Mouse (Mus musculus) forebrain, embryonic 15.5 days (tissue): Measurements from ENCODE around the gene Grap. TPM values are rescaled to one million over a fixed set of nuclear protein-coding genes. Genes with fewer than 3 reads are reported as not detected.

ENCODE experiments used
- ATAC-seq: fragments of 200-750 bp; cut with Nextera tagmentation; replicated peaks from 2 replicates; pipeline ENCODE4 v1.8.0; 2017; ENCODE audit warnings: mild to moderate bottlenecking, moderate TSS enrichment, moderate library complexity
- H3K27ac ChIP-seq: fragments of 300-500 bp; sonication (generic); replicated peaks from 2 replicates; pipeline ENCODE4 v1.5.1; 2015; ENCODE audit warnings: mild to moderate bottlenecking, inconsistent platforms
- H3K27me3 ChIP-seq: fragments of 300-500 bp; sonication (generic); 2 replicates; pipeline ENCODE4 v1.6.1; 2015; ENCODE audit warnings: inconsistent platforms
- H3K36me3 ChIP-seq: fragments of 300-500 bp; sonication (generic); 2 replicates; pipeline ENCODE4 v1.6.1; 2015; ENCODE audit warnings: mild to moderate bottlenecking, inconsistent platforms
- H3K4me1 ChIP-seq: fragments of 300-500 bp; sonication (generic); 2 replicates; pipeline ENCODE4 v1.6.1; 2015; ENCODE audit warnings: inconsistent platforms
- H3K4me2 ChIP-seq: fragments of 300-500 bp; sonication (generic); replicated peaks from 2 replicates; pipeline ENCODE4 v1.6.1; 2015; ENCODE audit warnings: mild to moderate bottlenecking, inconsistent platforms
- H3K4me3 ChIP-seq: fragments of 300-500 bp; sonication (generic); 2 replicates; pipeline ENCODE4 v1.5.1; 2015; ENCODE audit warnings: mild to moderate bottlenecking, inconsistent platforms
- H3K9ac ChIP-seq: fragments of 300-500 bp; sonication (generic); replicated peaks from 2 replicates; pipeline ENCODE4 v1.6.1; 2015; ENCODE audit warnings: mild to moderate bottlenecking, inconsistent platforms
- H3K9me3 ChIP-seq: fragments of 300-500 bp; sonication (generic); 2 replicates; pipeline ENCODE4 v1.6.1; 2016; ENCODE audit warnings: inconsistent platforms
- WGBS: fragments of 180-500 bp; shearing (Covaris S2); methylation state at CpG from one replicate; pipeline ENCODE4 v1.1.7; 2015; ENCODE audit warnings: mixed read lengths; 5-methylcytosine and 5-hydroxymethylcytosine counted together
- polyA plus RNA-seq: library from polyadenylated mRNA; unstranded; fragments of >200 nt; fragmentation: Nextera tagmentation; extraction: Ambion mirVana; gene quantifications from 2 replicates; pipeline ENCODE4 v1.2.1, GENCODE M21; 2015

Grap gene
- 8.0 and 9.1 TPM in 2 replicates for polyA plus RNA-seq

DNA sequence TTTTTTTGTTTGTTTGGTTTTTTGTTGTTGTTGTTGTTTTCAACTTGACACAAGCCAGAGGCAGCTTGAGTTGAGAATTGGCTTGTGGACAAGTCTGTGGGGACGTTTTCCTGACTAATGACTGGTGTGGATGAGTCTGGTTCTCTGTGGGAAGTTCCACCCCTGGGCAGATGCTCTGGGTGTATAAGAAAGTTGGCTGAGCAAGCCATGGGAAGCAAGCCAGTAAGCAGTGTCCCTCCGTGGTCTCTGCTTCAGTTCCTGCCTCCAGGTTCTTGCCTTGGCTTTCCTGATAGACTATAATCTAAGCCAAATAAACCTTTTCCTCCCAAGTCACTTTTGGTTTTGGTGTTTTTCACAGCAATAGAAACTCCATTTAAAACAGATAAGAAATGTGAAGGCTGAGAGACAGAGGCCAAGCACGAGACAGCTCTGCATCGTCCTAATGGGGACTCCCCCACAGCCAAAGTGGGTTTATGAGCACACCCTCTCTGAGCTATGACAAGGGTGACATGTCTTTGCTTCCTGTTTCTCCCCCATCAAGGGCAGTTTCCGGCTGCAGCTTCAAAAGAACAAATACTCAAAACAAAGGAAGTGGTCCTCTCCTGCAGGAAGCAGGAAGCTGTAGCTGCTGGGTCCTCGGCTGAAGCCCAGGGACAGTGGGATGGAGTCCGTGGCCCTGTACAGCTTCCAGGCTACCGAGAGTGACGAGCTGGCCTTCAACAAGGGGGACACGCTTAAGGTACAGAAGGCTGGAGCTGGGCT, at the start of gene Grap:
Grap (plus strand) TSS at position 580 of the 762 bp plus-strand sequence.
- H3K4me3 ChIP-seq, result no peak within 1 kb of the TSS
- 82% methylated on average over 10 of the region's 10 CpGs for WGBS
- H3K4me1 ChIP-seq, result no peaks in the 10 kb centered on the region
- H3K9ac ChIP-seq, result no peak within 1 kb of the TSS
- no peaks in the 10 kb centered on the region for H3K36me3 ChIP-seq
- no peak for ATAC-seq
- no peaks in the 10 kb centered on the region for H3K9me3 ChIP-seq
- no peaks in the 10 kb centered on the region for H3K27me3 ChIP-seq
- no peak within 1 kb of the TSS for H3K27ac ChIP-seq
- no peak within 1 kb of the TSS for H3K4me2 ChIP-seq

DNA sequence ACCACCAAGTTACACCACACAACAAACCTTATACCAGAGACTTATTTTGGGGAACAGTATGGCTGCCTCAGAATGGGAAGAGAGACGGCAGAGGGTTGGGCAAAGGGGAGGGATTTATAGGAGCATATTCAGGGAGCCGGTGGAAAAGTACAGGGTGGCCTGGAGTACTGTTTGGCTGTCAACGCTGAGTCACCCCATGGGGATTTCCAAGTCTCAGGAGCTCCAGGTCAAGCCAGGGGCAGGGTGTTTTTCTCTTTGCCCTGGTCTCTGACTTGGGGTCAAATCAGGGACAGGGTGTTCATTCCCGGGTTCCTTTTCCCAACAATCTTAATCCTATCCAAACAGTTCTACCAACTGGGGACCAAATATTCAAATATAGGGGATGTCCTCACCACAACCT, 45.0 kb upstream of the Grap start:
- Histone ChIP-seq H3K36me3 (no peaks in the 10 kb centered on the region), H3K9me3 (no peaks in the 10 kb centered on the region), H3K4me3 (no peak overlapping the region), H3K4me2 (no peak overlapping the region), H3K4me1 (no peaks in the 10 kb centered on the region), H3K27ac (no peak overlapping the region), H3K9ac (no peak overlapping the region), H3K27me3 (no peaks in the 10 kb centered on the region)
- ATAC-seq, result no peak
- 86% methylated on average over 4 of the region's 4 CpGs for WGBS

DNA sequence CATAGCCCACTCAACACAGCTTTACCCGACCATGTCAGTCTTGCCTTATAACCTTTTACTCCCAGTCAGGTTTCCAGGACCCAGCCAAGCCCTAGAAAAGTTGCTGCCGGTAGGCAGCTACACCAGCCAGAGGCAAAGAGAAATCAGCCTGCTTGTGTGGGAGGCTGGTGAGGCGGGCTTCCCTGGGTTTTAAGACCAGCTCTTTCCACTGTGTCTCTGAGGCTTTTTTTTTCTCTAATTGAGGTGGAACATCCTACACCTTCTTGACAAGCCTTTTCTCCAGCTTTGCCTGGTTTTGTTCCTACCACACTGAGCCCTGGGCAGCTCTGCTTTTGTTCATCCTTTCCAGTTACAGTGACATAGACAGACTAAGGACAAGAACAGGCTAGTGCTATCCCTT, 41.9 kb upstream of the Grap start:
- Histone ChIP-seq H3K36me3 (no peaks in the 10 kb centered on the region), H3K4me3 (no peak overlapping the region), H3K9ac (no peak overlapping the region), H3K27me3 (no peaks in the 10 kb centered on the region), H3K4me1 (no peaks in the 10 kb centered on the region), H3K9me3 (no peaks in the 10 kb centered on the region), H3K27ac (no peak overlapping the region), H3K4me2 (no peak overlapping the region)
- WGBS, result 88% methylated on average over 3 of the region's 3 CpGs
- no peak for ATAC-seq

GRCm38 (mm10) chr11:61612116-61612635, 40.9 kb upstream of the Grap start:
- Histone ChIP-seq H3K9me3 (no peaks in the 10 kb centered on the region), H3K4me1 (no peaks in the 10 kb centered on the region), H3K27ac (no peak overlapping the region), H3K36me3 (no peaks in the 10 kb centered on the region), H3K4me3 (no peak overlapping the region), H3K9ac (no peak overlapping the region), H3K4me2 (no peak overlapping the region), H3K27me3 (no peaks in the 10 kb centered on the region)
- 73% methylated on average over 4 of the region's 4 CpGs for WGBS
- no peak for ATAC-seq

DNA sequence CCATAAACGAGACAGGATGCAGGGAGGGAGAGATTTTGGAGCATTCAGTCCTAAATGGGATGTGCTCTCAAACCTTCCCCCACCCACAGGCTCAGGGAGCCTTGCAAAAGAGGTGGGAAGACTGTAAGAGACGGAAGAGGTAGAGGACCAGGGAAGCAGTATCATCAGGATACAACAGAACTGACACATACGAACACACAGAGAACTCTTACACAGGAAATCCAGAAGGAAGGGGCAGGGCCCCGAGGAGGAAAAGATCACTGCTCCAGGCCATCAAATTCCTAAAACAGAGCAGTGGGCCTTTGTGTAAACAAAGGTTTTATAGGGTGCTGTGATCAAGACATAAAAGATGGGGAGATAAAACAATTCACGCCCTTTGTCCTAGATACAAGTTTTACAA, 38.7 kb upstream of the Grap start:
- H3K27me3 ChIP-seq, result no peaks in the 10 kb centered on the region
- no peaks in the 10 kb centered on the region for H3K36me3 ChIP-seq
- ATAC-seq, result no peak
- no peak overlapping the region for H3K4me2 ChIP-seq
- H3K4me3 ChIP-seq, result no peak overlapping the region
- peaks cover under 1% of the 10 kb centered on the region for H3K4me1 ChIP-seq
- 77% methylated on average over 5 of the region's 5 CpGs for WGBS
- no peak overlapping the region for H3K9ac ChIP-seq
- H3K9me3 ChIP-seq, result no peaks in the 10 kb centered on the region
- H3K27ac ChIP-seq, result no peak overlapping the region

- Histone ChIP-seq H3K4me1 (peaks cover 8% of the 10 kb centered on the region), H3K4me2 (peak overlapping the region; percentile 40), H3K27ac (no peak overlapping the region), H3K27me3 (no peaks in the 10 kb centered on the region), H3K4me3 (peak overlapping the region; percentile 11; the same call in 1 of the 2 replicates), H3K36me3 (no peaks in the 10 kb centered on the region), H3K9me3 (no peaks in the 10 kb centered on the region), H3K9ac (0 out of 2 replicates have a peak overlapping the region, but pooled peaks have one; percentile 22)
- no peak for ATAC-seq
- WGBS, result 15% methylated on average over 18 of the region's 22 CpGs
These were observed 37.2 kb upstream of the Grap start for GRCm38 (mm10) chr11:61615686-61616522.

DNA sequence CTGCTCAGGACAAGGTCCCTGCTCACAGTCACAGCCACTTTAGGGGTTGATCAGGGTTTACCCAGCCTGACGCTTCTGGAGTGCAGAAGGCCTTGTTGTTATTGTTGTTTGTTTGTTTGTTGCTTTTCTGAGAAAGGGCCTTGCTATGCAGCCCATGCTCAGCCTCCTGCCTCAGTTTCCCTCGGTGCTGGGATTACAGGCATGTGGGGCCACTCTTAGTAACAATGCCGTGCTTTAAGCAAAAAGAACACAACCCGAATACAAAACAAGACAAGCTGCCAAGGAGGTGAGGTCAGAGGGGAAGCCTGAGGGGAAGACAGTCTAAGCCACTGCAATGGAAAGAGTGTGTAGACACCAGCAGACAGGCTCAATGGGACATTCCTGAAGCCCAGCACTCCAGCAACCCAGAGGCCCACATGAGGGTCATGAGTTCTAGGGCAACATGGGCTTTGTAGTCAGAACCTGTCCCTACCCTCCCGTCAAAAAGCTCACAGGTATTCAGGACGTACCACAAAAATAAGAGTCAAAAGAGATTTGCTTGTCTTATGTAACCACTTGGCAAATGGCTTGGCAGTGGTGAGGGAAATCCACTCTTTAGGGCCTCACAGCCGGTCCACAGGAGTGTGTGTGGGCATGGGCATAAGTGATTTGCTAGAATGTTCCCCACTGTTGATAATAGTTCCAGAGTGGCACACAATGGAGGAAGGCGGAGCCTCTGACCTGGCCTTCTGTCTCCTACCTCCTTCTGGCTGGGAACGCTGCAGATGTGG, 36.4 kb upstream of the Grap start:
- ATAC-seq, result no peak
- Histone ChIP-seq H3K27me3 (no peaks in the 10 kb centered on the region), H3K36me3 (no peaks in the 10 kb centered on the region), H3K27ac (no peak overlapping the region), H3K9me3 (no peaks in the 10 kb centered on the region), H3K4me1 (peaks cover 8% of the 10 kb centered on the region), H3K4me2 (no peak overlapping the region), H3K4me3 (no peak overlapping the region), H3K9ac (no peak overlapping the region)
- 52% methylated on average over 9 of the region's 9 CpGs for WGBS

GRCm38 (mm10) chr11:61617293-61617975, 35.6 kb upstream of the Grap start:
- Histone ChIP-seq H3K4me1 (peaks cover 8% of the 10 kb centered on the region), H3K9ac (no peak overlapping the region), H3K36me3 (no peaks in the 10 kb centered on the region), H3K27ac (no peak overlapping the region), H3K4me2 (no peak overlapping the region), H3K4me3 (no peak overlapping the region), H3K27me3 (no peaks in the 10 kb centered on the region), H3K9me3 (no peaks in the 10 kb centered on the region)
- ATAC-seq, result no peak
- 62% methylated on average over 7 of the region's 7 CpGs for WGBS

DNA sequence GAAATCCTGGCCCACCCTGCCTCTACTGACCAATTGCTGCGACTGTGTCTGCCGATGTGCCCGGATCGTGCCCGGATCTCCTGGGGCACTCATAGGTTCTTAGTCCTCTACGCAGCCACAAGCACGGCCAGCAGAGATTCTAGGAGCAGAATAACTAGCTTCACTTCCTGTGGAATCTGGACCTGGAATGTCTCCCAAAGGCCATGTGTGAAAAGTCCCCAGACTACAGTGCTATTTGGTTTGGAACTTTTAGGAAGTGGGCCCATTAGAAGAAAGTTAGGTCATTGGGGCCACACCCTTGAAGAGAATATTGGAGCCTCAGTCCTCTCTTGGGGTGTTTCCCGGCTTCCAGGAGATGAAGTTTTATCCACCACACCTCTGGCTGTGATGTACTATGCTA, 34.9 kb upstream of the Grap start:
- H3K4me3 ChIP-seq, result no peak overlapping the region
- peaks cover 8% of the 10 kb centered on the region for H3K4me1 ChIP-seq
- H3K27me3 ChIP-seq, result no peaks in the 10 kb centered on the region
- no peak for ATAC-seq
- H3K4me2 ChIP-seq, result no peak overlapping the region
- no peak overlapping the region for H3K9ac ChIP-seq
- no peaks in the 10 kb centered on the region for H3K36me3 ChIP-seq
- WGBS, result 89% methylated on average over 8 of the region's 8 CpGs
- no peaks in the 10 kb centered on the region for H3K9me3 ChIP-seq
- H3K27ac ChIP-seq, result no peak overlapping the region

- Histone ChIP-seq H3K36me3 (no peaks in the 10 kb centered on the region), H3K27ac (no peak overlapping the region), H3K27me3 (no peaks in the 10 kb centered on the region), H3K4me3 (no peak overlapping the region), H3K9ac (no peak overlapping the region), H3K9me3 (no peaks in the 10 kb centered on the region), H3K4me1 (peaks cover 8% of the 10 kb centered on the region), H3K4me2 (no peak overlapping the region)
- WGBS, result 80% methylated on average over 7 of the region's 8 CpGs
- ATAC-seq, result no peak
These were observed 34.5 kb upstream of the Grap start for GRCm38 (mm10) chr11:61618571-61618970.

- peak overlapping the region; percentile 70 for H3K4me2 ChIP-seq
- 0 out of 2 replicates have a peak overlapping the region, but pooled peaks have one; percentile 10 for H3K9ac ChIP-seq
- WGBS, result 15% methylated on average over 6 of the region's 6 CpGs
- H3K27me3 ChIP-seq, result no peaks in the 10 kb centered on the region
- H3K4me1 ChIP-seq, result peaks cover 8% of the 10 kb centered on the region
- H3K9me3 ChIP-seq, result no peaks in the 10 kb centered on the region
- peak overlapping the region; percentile 42 for H3K4me3 ChIP-seq
- H3K27ac ChIP-seq, result no peak overlapping the region
- no peak for ATAC-seq
- H3K36me3 ChIP-seq, result no peaks in the 10 kb centered on the region
These were observed 33.7 kb upstream of the Grap start for GRCm38 (mm10) chr11:61619356-61619755.
